Mouse (Mus musculus): ENCODE results near the gene Cox20. TPM values are rescaled to one million over a fixed set of nuclear protein-coding genes. Genes with fewer than 3 reads are reported as not detected.

The Cox20 gene
- polyA plus RNA-seq (2012) = 12.0 and 14.5 TPM in 2 replicates

DNA sequence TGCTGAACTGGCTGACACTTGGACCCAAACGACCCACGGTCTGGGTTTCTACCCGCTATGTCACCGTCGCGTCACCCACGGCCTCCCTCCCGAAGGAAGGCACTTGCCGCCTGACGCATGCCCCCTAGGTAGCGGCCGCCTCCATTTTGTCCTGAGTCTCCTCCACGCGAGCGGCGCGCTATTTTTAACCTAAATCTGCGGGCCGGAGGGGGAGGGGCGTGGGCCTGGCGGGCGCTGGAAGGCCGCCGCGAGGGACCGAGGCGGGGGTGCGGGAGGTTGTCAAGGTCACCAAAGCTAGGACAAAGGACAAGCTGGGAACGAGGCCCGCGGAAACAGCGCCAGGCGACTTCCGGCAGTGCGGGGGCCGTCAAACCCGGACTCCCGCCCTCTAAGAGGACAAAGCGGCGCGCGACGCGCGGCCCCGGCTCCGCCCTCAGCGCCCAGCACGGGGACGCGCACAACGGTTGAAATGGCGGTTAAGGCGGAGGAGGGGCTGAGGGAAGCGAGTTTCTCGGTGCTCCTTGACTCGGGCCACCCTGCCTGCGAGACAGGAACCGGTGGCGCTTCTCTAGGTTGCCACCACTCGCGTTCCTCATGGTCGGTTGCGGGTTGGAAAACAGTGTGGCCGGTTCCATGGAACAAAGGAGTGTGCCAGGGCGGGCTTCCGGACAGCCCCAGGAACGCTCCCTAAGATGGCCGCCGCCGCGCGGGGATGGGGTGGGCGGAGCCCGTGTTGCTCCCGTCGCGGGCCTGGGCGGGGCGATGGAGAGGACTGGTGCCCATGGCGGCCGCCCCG, at the start of gene Cox20:
Gene Cox20, plus strand, starts transcription at position 742 of the 796 bp plus-strand sequence.
- TF ChIP-seq GATA1 (IDR thresholded peaks at IDR 0.05; ENCODE audit: low read length) = no peak

DNA sequence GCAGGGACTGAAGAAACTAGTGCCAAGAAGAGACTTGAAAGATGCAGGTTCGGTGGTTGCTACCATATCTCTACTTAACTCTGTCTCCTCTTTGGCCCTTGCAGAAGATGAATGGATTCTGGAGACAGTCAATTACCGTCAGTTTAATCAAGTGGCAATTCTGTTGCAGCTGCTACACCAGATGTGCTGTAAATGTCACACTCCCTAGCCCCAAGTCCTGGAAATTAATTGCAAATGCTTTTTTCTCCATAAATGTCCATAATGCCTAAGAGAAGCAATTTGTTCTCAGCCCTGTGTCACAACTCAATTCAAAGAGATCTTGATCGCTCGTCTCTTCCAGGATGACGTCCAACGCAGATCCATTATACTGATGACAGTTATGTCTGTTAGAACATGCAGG, 48.3 kb upstream of the Cox20 start:
- no peak for TF ChIP-seq GATA1 (IDR thresholded peaks at IDR 0.05; ENCODE audit: low read length)

DNA sequence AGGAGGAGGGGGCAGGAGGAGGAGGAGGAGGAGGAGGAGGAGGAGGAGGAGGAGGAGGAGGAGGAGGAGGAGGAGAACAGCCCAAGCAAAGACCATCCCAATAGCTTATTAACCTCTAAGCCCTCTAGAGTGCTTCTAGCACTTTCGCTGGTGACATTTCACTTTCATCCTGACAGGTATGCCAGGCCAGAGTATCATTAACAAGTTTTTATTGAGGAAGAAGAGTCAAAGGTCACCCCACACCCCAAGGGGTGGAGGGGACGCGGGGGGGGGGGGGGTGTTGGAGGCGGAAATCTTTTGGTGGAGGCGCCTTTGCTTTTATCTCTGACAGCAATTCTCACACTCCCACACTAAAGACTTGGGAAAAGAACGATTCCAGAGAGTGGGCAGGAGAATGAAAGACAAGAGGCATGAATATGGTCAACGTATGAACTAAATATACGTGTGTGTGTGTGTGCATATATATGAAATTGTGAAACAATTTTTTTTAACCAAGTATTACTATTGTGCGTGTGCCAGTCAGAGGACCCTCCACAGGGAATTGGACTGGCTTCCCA, 43.7 kb upstream of the Cox20 start:
- TF ChIP-seq GATA1 (IDR thresholded peaks at IDR 0.05; ENCODE audit: low read length) = no peak

DNA sequence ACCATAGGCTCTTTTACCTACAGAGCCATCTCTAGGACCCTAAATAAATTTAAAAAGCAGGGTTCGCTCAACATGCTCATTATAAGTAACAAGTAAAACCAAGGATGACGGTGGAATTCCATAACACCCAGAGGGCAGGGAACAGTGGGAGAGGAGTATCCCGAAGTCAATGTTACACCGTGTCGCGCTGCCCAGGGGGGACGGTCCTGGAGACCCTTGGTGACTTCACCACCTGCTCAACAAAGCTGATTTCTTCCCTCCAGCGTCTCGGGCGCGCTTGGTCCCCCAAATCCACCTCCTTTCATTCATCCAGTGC, 43.2 kb upstream of the Cox20 start:
- no peak for TF ChIP-seq GATA1 (IDR thresholded peaks at IDR 0.05; ENCODE audit: low read length)

DNA sequence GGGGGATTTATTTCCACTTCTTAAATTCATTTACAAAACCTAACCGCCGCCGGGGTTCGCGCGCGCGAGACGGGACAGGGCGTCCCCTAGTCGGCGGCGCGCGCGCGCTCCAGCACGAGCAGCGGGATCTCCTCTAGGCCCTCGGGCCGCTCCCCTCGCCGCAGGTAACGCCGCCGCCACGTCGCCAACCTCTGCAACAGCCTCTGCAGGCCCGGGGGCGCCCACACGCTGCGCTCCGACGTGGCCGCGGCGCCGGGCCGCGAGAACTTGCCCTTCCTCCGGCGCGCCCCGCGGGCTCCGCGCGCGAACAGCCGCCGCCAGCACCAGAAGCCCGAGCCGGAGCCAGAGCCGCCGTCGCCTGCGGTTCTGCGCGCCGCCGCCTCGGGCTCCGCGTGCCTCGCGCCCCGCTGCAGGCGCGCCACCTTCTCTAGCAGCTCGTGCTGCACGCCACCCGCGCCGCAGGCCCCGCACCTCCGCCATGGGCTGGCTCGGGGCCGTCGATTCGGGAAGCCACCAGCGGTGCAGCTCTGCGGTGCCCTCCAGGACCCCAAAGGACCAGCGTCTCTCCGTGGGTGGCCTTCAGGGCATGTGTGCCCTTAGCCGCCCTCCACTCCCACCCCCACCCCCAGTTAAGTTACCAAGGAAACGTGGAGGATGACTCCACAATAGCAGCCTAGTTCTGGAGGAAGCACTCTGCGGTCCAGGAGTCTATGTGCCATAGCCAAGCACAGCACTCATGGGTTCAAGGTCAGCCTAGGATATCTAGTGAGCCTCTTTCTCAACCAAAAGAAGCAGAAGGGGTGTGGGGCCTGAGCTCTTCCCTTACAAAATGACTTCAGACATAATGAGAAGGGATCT, 42.6 kb upstream of the Cox20 start:
- no peak for TF ChIP-seq GATA1 (IDR thresholded peaks at IDR 0.05; ENCODE audit: low read length)

DNA sequence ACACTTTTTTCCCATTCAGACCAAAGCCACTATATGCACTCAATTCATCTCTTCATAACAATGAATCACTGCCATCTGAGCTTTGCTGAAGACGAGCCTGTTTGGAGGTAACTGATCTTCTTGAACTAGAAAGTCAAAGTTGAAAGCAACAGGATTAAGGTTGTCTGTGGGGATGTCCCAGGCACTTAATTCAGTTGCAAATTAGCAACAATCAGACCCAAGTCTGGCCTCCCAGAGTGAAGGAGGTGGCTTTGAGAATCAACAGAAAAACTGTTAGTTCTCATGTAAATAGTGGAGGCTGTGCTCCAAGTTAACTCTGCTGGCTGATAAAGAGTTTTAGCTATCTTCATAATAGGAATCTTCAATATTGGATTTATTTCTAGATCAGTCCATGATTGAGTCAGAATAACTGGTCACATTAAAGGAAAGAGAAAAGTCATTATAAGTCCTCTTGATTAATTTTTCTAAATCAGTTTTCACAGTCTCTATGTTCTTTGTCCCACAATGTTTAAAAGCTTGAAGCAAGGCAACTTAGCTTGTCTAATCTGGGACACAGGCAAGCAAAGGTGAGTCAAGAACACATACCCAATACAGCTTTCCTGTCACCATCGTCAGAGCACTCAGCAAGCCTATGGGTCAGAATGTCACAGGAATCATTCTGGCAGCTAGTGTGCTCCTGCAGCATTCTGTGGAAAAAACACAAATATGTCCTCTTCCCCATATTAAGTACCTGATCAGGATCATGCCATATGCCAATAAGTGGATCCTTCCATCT, 34.8 kb upstream of the Cox20 start:
- no peak for TF ChIP-seq GATA1 (IDR thresholded peaks at IDR 0.05; ENCODE audit: low read length)

DNA sequence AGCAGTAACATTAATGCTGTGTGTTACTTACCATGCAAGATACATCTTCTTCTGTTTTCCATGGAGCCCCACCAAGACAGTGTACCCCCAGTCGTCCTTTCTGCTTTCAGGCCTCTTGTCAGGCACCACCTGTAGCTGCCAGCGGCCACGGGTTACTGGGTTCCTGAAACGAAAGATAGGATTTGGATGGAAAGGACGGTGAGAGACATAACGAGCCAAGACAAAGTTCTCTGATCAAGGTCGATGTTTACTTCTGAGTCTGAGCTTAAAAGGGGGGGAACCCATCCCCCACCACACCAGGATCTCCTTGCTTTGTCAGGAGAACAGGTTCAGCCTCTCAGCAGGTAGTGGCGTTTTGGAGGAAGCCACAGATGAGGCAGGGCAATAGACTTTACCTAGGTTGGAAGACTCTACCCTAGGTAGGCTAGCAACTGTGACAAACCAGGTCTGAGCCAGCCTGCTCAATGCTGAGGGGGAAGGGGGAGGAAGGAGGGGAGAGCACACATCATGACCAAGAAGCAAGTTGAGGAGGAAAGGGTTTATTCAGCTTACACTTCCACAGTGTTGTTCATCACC, 31.2 kb upstream of the Cox20 start:
- TF ChIP-seq GATA1 (IDR thresholded peaks at IDR 0.05; ENCODE audit: low read length) = no peak

DNA sequence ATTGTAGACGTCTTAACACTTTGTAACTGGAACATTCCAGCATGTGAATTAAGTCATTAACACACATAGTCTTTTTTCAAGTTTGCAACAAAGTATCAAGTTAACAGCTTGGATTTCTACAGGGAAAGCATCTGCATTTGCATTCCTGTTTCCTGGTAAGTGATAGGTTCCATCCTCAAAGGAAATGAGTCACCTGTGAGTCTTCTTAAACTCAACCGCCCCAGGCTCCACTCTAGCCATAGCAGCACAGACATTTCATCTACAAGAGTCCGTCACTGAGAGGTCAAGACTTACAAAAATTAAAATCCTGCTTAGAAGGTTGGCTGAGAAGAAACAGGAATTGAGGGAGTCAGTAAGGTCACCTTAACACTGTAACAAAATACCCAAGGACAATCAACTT, 27.2 kb upstream of the Cox20 start:
- TF ChIP-seq GATA1 (IDR thresholded peaks at IDR 0.05; ENCODE audit: low read length) = no peak

DNA sequence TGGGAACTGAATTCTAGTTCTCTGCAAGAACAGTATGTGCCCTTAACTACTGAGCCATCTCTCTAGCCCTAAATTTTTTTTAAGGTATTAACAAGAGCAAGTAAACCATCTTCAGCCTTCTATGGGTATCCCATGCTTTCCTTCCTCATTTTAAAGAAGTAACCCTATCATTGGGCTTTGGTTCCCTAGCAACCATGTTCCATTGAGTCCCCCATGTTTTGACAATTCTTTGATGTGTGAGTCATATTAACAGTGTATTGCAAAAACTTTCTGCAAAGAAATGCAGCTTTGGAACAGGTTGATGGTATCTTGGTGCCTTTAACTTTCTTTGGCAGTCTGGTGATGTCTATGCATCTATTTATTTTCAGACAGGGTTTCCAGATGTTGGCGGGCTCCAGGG, 24.9 kb upstream of the Cox20 start:
- TF ChIP-seq GATA1 (IDR thresholded peaks at IDR 0.05; ENCODE audit: low read length) = no peak

DNA sequence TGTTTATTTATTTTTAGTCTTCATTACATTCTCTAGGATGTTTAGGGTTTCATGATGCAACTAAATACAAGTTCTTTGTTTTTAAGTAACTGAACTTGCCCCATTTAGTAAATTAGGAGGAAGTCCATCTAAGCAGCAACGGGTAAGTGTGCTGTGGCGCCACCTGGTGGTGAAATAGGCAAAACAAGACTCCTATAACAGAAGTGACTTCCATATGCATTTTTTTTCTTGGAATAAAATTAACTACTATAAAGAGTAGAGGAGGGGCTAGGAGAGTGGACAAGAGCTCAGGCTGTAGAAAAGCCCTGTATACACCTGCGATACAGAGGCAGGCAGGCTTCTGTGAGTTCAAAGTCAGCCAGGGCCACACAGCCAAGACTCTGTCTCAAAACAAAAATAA, 15.5 kb upstream of the Cox20 start:
- TF ChIP-seq GATA1 (IDR thresholded peaks at IDR 0.05; ENCODE audit: low read length) = no peak

DNA sequence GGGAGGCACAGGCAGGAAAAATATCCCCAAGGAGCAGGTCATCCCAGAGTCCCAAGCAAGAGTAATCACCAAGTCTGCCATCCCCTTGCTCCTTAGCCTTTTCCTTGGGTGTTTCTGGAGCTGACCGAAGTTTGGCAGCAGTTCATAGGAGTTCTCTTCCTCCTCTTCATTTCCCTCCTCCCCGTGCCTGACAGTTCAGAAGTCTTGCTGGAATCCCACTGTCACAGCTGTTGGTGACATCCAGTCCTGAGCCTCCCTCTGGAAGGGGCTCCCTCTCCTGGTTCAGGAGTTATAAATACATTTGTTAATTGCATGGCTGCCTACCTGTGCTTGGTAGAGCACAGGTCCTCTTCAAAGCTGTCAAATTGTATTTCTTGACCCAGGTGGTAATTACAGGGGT, 9.4 kb upstream of the Cox20 start:
- no peak for TF ChIP-seq GATA1 (IDR thresholded peaks at IDR 0.05; ENCODE audit: low read length)

DNA sequence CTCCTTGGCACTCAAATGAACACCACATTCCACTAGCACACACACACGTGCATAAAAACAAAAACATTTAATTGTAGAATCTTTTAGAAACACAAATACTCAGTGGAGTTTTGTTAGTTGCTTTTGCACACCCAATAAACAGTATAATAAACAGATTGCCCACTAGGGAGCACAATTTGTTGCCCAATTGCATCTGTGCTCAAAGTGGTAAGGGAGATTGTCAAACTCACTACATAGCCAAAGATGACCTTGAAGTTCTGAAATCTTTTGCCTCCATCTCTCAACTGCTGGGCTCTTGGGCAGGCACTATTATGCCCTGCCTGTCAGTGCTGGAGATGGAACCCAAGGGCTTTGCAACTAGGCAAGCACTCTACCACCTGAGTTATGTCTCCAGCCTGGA, 8.8 kb upstream of the Cox20 start:
- TF ChIP-seq GATA1 (IDR thresholded peaks at IDR 0.05; ENCODE audit: low read length) = no peak

DNA sequence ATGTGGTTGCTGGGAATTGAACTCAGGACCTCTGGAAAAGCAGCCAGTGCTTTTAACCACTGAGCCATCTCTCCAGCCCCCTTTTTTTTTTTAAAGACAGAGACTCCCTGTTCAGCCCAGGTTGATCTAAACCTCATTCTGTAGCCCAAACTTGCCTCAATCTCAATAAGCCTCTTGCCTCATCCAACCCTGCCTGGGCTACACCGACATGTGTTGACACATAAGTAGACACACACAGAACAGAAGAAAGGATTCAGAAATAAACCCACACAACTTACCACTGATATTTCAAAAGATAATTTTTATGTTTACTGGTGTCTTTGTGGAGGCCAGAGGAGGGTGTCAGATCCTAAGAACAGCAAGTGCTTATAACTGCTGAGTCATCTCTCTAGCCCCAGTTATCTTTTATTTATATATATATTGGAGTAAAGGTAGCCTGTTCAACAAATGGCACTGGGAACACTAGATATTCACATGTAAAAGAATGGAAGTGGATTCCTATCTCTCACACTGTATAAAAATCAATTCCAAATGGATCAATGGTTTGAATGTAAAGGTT, 5.8 kb upstream of the Cox20 start:
- TF ChIP-seq GATA1 (IDR thresholded peaks at IDR 0.05; ENCODE audit: low read length) = no peak

DNA sequence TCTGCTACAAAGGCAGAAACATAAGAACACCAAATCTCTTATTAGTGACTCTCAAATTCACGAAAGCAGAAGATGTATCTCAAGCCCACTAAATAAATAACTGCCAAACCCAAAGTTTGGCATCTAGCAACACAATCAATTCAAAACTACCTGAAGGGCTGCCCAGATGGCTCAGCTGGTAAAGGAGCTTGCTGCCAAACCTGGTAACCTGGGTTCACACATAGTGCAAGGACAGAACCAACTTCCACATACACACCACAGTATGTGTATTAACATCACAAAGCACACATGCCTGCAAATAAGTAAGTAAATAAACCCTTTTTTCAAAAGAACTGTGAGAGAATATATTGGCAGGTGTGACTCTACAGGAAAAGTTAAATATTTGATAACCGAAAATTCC, 4.7 kb upstream of the Cox20 start:
- TF ChIP-seq GATA1 (IDR thresholded peaks at IDR 0.05; ENCODE audit: low read length) = no peak

Data from G1E-ER4 (cell line).